Mouse (Mus musculus) megakaryocyte, embryonic 14.5 days (primary cell): ENCODE results near the gene Mcur1.

ENCODE experiments used
- FLI1 ChIP-seq: IDR thresholded peaks from 2 replicates; pipeline ENCODE4 v1.6.1; 2012; ENCODE audit warnings: low read length, inconsistent platforms, mixed read lengths
- GATA1 ChIP-seq: IDR thresholded peaks from 3 replicates; pipeline ENCODE4 v1.6.1; 2012; ENCODE audit warnings: mixed read lengths, low read length, inconsistent platforms, borderline replicate concordance

- TF ChIP-seq GATA1 (no peak), FLI1 (no peak)
These were observed 28.9 kb downstream of the Mcur1 start for GRCm38 (mm10) chr13:43530832-43531693.
